Mouse (Mus musculus) stomach, postnatal 0 days (tissue): Measurements from ENCODE around the gene Als2. TPM values are rescaled to one million over a fixed set of nuclear protein-coding genes. Genes with fewer than 3 reads are reported as not detected.
A peak's percentile ranks its signal among the peaks of the same experiment; 100 is the strongest.

Experiments used
- ATAC-seq: fragments of 200-750 bp; cut with Nextera tagmentation; 2 replicates; pipeline ENCODE4 v1.8.0; 2017; ENCODE audit not compliant: low FRiP score, low TSS enrichment
- DNase-seq: peaks from one replicate; pipeline ENCODE4 v3.0.0-alpha.2; 2016; ENCODE audit warnings: low spot score
- H3K27ac ChIP-seq: fragments of 300-500 bp; sonication (generic); replicated peaks from 2 replicates; pipeline ENCODE4 v1.5.1; 2014; ENCODE audit warnings: mild to moderate bottlenecking, control low read depth
- H3K27me3 ChIP-seq: fragments of 300-500 bp; sonication (generic); 2 replicates; pipeline ENCODE4 v1.6.1; 2014; ENCODE audit warnings: low read length; ENCODE audit not compliant: control insufficient read depth, insufficient read depth
- H3K36me3 ChIP-seq: fragments of 300-500 bp; sonication (generic); 2 replicates; pipeline ENCODE4 v1.6.1; 2014; ENCODE audit warnings: low read length, mixed read lengths; ENCODE audit not compliant: control insufficient read depth, insufficient read depth
- H3K4me1 ChIP-seq: fragments of 300-500 bp; sonication (generic); replicated peaks from 2 replicates; pipeline ENCODE4 v1.6.1; 2014; ENCODE audit warnings: antibody characterized with exemption; ENCODE audit not compliant: control insufficient read depth, insufficient read depth
- H3K4me2 ChIP-seq: fragments of 300-500 bp; sonication (generic); replicated peaks from 2 replicates; pipeline ENCODE4 v1.6.1; 2014; ENCODE audit warnings: low read depth, mild to moderate bottlenecking, control low read depth, moderate library complexity
- H3K4me3 ChIP-seq: fragments of 300-500 bp; sonication (generic); 2 replicates; pipeline ENCODE4 v1.5.1; 2014; ENCODE audit warnings: low read depth, low read length, control low read depth
- H3K9ac ChIP-seq: fragments of 300-500 bp; sonication (generic); 2 replicates; pipeline ENCODE4 v1.6.1; 2014; ENCODE audit warnings: mild to moderate bottlenecking, low read length, control low read depth, mixed read lengths
- H3K9me3 ChIP-seq: fragments of 300-500 bp; sonication (generic); 2 replicates; pipeline ENCODE4 v1.6.1; 2016; ENCODE audit warnings: low read length; ENCODE audit not compliant: control insufficient read depth
- CTCF ChIP-seq: IDR thresholded peaks from 2 replicates; pipeline ENCODE4 v1.5.1; 2016; ENCODE audit warnings: antibody characterized with exemption, low read depth, mild to moderate bottlenecking, moderate library complexity
- EP300 ChIP-seq: optimal IDR thresholded peaks from 2 replicates; pipeline ENCODE3; 2016; ENCODE audit warnings: antibody characterized with exemption
- WGBS: fragments of 180-500 bp; shearing (Covaris S2); extraction: QIAGEN DNeasy Blood & Tissue Kit; methylation state at CpG from one replicate; pipeline ENCODE4 v1.1.7; 2014; 5-methylcytosine and 5-hydroxymethylcytosine counted together
- polyA plus RNA-seq: library from polyadenylated mRNA; unstranded; fragments of >200 nt; fragmentation: Nextera tagmentation; extraction: Ambion mirVana; gene quantifications from 2 replicates; pipeline ENCODE4 v1.2.1, GENCODE M21; 2015

Gene Als2
- polyA plus RNA-seq, 1 experiment from 2014 or later, result 3.4 TPM

- ATAC-seq (no peak), DNase-seq (no peak)
- H3K36me3 ChIP-seq, result peaks cover 2% of the 10 kb centered on the region; the same call in 1 of the 2 replicates
- no peaks in the 10 kb centered on the region for H3K27me3 ChIP-seq
- TF ChIP-seq EP300, result no peak
- TF ChIP-seq CTCF, result no peak
- no peaks in the 10 kb centered on the region for H3K9me3 ChIP-seq
- 90% methylated on average over 1 of the region's 1 CpGs for WGBS
- H3K27ac ChIP-seq, result no peak overlapping the region
- no peaks in the 10 kb centered on the region for H3K4me1 ChIP-seq
- H3K9ac ChIP-seq, result no peak overlapping the region
- H3K4me2 ChIP-seq, result no peak overlapping the region
- H3K4me3 ChIP-seq, result no peak overlapping the region
Observed at GRCm38 (mm10) chr1:59204489-59204888, 32.5 kb downstream of the Als2 start.

- Histone ChIP-seq H3K9me3 (no peaks in the 10 kb centered on the region), H3K4me1 (no peaks in the 10 kb centered on the region), H3K27ac (no peak overlapping the region), H3K27me3 (no peaks in the 10 kb centered on the region), H3K36me3 (peaks cover 2% of the 10 kb centered on the region; the same call in 1 of the 2 replicates), H3K4me2 (no peak overlapping the region), H3K4me3 (no peak overlapping the region), H3K9ac (no peak overlapping the region)
- WGBS, result 79% methylated on average over 10 of the region's 10 CpGs
- DNase-seq (peak; percentile 17), ATAC-seq (0 out of 2 replicates have a peak, but pooled peaks have one; percentile 26)
- TF ChIP-seq EP300, result no peak
Observed at GRCm38 (mm10) chr1:59202367-59202766, 34.7 kb downstream of the Als2 start.

DNA sequence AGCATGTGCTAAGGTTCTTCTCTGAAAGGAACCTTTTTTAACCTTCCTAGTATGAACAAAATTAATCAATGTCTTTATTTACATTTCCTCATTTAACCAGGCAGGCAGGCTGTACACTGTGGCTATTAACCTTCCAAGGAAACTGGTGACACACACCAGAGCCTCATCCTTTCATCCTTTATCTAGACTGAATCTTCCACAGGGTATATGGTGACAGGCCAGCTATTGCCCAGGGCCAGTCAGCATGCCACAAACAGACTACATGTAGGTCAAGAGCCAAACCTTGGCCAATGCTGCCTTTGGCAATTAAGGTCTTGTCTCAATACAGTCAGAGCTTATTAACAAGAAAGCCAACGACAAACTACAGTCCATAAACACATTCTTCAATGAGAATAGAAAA, 35.5 kb downstream of the Als2 start:
- H3K36me3 ChIP-seq, result peaks cover 2% of the 10 kb centered on the region; the same call in 1 of the 2 replicates
- H3K4me2 ChIP-seq, result no peak overlapping the region
- no peak overlapping the region for H3K27ac ChIP-seq
- DNase-seq, result no peak
- TF ChIP-seq EP300, result no peak
- TF ChIP-seq CTCF, result no peak
- H3K9me3 ChIP-seq, result no peaks in the 10 kb centered on the region
- H3K9ac ChIP-seq, result no peak overlapping the region
- no peak overlapping the region for H3K4me3 ChIP-seq
- 73% methylated on average over 1 of the region's 1 CpGs for WGBS
- H3K4me1 ChIP-seq, result no peaks in the 10 kb centered on the region
- H3K27me3 ChIP-seq, result no peaks in the 10 kb centered on the region
- no peak for ATAC-seq

- no peaks in the 10 kb centered on the region for H3K4me1 ChIP-seq
- H3K4me3 ChIP-seq, result no peak overlapping the region
- no peak for TF ChIP-seq CTCF
- no peak overlapping the region for H3K4me2 ChIP-seq
- no peaks in the 10 kb centered on the region for H3K27me3 ChIP-seq
- peaks cover 2% of the 10 kb centered on the region; the same call in 1 of the 2 replicates for H3K36me3 ChIP-seq
- no peak for ATAC-seq
- no peaks in the 10 kb centered on the region for H3K9me3 ChIP-seq
- no peak overlapping the region for H3K9ac ChIP-seq
- WGBS, result 80% methylated on average over 5 of the region's 5 CpGs
- no peak for DNase-seq
- no peak overlapping the region for H3K27ac ChIP-seq
Observed at GRCm38 (mm10) chr1:59200960-59201359, 36.1 kb downstream of the Als2 start.

DNA sequence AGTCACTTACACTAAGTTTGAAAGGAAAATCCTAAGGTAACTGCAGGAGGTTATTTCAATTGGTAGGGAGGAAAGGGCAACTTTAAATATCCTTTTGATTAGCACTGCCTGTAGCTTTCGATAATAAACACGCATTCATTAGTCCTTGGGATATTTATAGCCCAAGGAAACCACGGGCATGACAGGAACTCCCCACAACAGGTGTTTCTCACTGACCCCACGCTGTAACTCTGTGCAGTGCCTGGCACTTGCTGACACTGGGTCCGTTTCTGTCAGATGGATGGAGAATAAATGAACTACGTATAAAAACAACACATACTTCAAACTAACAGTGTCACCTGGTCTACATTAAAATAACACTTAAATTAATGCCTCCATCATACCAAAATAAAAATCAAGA, 42.1 kb downstream of the Als2 start:
- no peak overlapping the region for H3K4me3 ChIP-seq
- H3K9ac ChIP-seq, result no peak overlapping the region
- DNase-seq (no peak), ATAC-seq (no peak)
- no peak overlapping the region for H3K4me2 ChIP-seq
- no peaks in the 10 kb centered on the region for H3K4me1 ChIP-seq
- H3K27me3 ChIP-seq, result no peaks in the 10 kb centered on the region
- TF ChIP-seq CTCF (no peak), EP300 (no peak)
- 48% methylated on average over 6 of the region's 6 CpGs for WGBS
- no peak overlapping the region for H3K27ac ChIP-seq
- no peaks in the 10 kb centered on the region for H3K36me3 ChIP-seq
- no peaks in the 10 kb centered on the region for H3K9me3 ChIP-seq

DNA sequence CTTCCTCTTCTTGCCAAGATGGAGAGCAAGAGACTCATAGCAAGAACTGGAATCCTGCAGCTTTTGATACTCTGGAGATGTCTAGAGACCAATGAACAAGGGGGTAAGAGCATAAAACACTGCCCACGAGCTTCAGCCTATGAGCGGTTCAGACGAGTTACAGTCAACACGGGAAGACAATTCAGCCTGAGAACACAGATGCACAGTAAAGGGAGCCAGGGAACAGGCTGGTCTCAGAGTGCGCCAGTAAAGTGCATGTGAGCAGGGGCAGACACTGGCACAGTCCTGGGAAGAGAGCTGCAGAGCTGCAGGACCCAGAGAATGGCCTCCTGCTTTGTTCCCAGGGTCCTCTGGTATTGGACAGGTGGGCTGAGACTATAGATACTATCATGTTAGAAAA, 49.2 kb downstream of the Als2 start:
- WGBS, result 84% methylated on average over 5 of the region's 5 CpGs
- H3K36me3 ChIP-seq, result peaks cover 4% of the 10 kb centered on the region; the same call in 1 of the 2 replicates
- no peaks in the 10 kb centered on the region for H3K27me3 ChIP-seq
- H3K27ac ChIP-seq, result no peak overlapping the region
- no peak overlapping the region for H3K4me3 ChIP-seq
- ATAC-seq (no peak), DNase-seq (no peak)
- H3K9me3 ChIP-seq, result no peaks in the 10 kb centered on the region
- no peak for TF ChIP-seq CTCF
- no peak for TF ChIP-seq EP300
- no peak overlapping the region for H3K4me2 ChIP-seq
- H3K4me1 ChIP-seq, result no peaks in the 10 kb centered on the region
- no peak overlapping the region for H3K9ac ChIP-seq
